Mouse (Mus musculus) heart, adult 10 weeks (tissue): Measurements from ENCODE around the gene C2cd2. TPM values are rescaled to one million over a fixed set of nuclear protein-coding genes. Genes with fewer than 3 reads are reported as not detected.

Source experiments
- polyA plus RNA-seq: library from polyadenylated mRNA; stranded (reverse); fragments of 350-450 nt; fragmentation: Illumina TruSeq; extraction: RNeasy Lipid Tissue Mini Kit (QIAGEN cat#74804); gene quantifications from one replicate; pipeline ENCODE4 v1.2.3, GENCODE M21; 2014; ENCODE audit warnings: low read depth, low replicate concordance

The C2cd2 gene
- polyA plus RNA-seq = 16.8 TPM

DNA sequence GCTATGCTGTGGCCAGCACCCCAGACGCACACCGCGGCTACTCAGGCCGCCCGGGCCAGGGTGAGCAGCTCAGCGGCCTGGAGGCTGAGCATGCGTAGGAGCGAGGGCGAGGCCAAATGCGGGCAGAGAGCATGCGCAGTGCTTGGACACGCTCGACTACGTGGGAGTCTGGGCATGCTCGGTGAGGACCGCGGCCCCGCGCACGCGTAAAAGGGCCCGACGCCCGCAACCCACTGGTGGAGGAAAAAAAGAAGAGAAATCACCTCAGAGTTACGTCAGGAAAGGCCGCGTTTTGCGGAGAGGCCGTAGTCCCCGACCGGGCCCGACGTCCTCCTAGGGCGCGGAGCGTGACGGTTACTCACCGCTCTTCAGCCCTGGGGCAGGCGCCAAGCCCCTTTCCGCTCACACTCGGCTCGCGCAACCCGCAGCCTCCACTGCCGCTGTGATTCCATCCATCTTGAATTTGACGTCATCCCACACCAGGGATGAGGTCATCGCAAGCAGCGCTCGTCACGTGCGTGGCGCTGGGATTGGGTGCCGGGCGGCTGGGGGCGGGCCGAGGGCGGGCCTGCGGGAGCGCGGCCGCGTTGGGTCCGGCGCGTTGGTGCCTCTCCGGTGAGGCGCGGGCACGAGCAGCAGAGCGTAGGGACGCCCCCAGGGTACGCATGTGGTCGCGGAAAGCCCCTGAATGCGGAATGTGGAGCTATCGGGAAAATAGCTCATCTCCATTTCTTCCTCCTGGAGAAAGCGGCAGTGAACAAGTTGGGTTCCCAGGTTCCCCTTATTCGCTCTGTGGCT lies at the start of gene C2cd2, which contains the start of gene Zbtb21:
Gene C2cd2, minus strand, starts transcription at position 448 of the 798 bp plus-strand sequence.
Gene Zbtb21, minus strand, starts transcription at position 472 of the 798 bp plus-strand sequence.

DNA sequence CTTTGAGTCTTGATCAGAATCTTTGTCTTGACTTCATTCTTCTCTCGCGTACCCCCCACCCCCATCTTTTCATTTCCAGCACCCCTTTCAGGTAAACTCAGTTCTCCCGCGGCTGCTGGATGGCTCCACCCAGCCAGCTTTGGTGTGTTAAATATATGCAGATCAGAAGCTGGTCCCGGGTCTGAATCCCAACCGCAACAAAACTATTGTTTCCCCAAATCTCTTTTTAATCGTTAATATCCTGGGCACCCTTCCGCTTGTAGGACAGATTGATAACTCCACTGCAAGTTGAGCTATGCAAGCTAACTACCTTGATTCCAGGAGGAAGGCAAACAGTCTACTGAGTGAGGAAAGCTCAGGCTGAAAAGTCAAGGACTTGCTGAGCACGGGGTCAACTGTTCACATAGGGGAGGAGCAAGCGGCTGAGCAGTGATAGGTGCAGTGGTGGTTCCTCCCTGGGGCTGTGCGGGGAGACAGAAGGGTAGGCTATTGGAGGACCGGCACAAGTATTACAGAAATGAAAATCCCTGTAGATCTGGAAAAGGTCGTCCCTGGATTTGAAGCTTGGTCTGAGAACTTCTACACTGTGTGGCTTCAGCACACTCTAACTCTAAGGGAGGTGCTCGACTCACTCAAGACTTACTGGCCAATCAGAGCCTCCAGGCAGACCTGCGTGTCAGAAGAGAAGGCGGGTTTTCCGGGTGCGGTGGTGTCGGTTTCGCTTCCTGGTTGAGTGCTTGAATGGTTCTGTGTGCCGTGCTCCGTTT lies 34.4 kb upstream of the C2cd2 start, which contains the start of gene B230307C23Rik:
Gene B230307C23Rik, plus strand, starts transcription at position 700 of the 767 bp plus-strand sequence.

DNA sequence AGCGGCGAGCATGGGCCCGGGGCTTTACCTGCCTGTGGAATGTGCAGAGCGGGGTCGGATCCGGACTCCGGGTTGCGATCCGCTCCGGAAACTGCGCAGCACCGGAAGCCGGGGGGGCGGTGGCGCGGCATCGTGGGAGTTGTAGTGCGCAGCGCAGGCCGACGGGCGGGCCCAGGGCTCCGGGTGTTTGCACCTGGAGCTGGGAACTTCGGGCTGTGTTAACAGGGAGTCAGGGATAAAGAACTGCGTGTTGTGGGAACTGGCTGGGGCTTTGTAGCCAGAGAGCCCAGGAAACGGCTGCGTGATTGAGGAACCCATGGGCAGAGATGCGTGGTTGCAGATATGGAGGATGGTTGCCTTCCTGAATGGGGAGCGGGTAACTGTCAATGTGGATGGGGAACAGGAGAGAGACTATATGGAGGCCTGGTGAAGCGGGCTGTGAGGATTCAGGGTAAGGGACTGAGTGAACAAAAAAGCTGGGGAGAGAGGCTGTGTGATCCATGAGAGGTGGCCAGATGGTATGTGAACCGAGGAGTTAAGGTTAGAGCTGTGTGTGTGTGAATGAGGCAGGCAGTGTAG lies 110.6 kb downstream of the C2cd2 start, which contains the start of gene Prdm15:
Gene Prdm15, minus strand, starts transcription at position 110 of the 579 bp plus-strand sequence.

Other genes starting within 250 kb of the C2cd2 start
- gene Ripk4, start 198.8 kb downstream of the C2cd2 start, polyA plus RNA-seq = 0.34 TPM
- gene Prdm15, start 110.7 kb downstream of the C2cd2 start, polyA plus RNA-seq = 4.0 TPM
- 11.4 TPM for gene Zbtb21, start within 50 bp of the C2cd2 start, polyA plus RNA-seq
- 8.4 TPM for gene B230307C23Rik, start 34.7 kb upstream of the C2cd2 start, polyA plus RNA-seq
- gene A630089N07Rik, start 119.9 kb upstream of the C2cd2 start, polyA plus RNA-seq = 2.2 TPM